Comparison of ENCODE assay signal across 11 mouse cellular contexts in the genomic region with DNA sequence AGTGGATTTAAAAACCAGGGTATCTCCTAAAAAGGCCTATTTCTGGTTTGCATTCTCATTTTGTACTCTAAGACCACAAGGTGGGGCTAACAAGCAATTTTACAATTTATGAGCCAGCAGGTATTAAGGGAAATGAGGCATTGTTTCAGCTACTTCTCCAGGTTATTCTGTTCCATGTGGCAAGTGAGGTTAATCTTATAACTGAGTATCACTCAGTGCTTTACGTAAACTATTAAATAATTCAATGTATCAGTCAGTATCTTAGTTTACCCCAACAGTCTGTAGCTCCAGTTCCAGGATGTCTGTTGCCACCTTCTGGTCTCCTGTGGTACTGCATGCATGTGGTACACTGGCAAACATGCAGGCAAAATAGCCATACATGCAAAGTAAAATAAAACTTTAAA. TPM values are rescaled to one million over a fixed set of nuclear protein-coding genes. Genes with fewer than 3 reads are reported as not detected.
DNase-seq lines count a peak whose midpoint lies in the region; TF ChIP-seq lines count a peak whose summit lies in the region.
"Not testable (repeated sequence)": the region's sequence is repeated elsewhere in the genome, so short reads cannot be mapped to it uniquely, and the experiment has no call there.
"Had no signal": no experiment of that assay in that cellular context is flagged by ENCODE, and none has a peak within 500 bp of the region (broad histone marks: within the 10 kb centered on the region; RNA-seq: fewer than 3 reads in every experiment).

No protein-coding gene starts in this region.

- H3K27me3 ChIP-seq in splenic B cell, adult 2 months (ENCODE audit: control insufficient read depth, insufficient read depth, low read length, poor library complexity, severe bottlenecking), result not testable (repeated sequence)

- intact Hi-C loops in left cerebral cortex, postnatal 14 days (cut with DNase I), result not testable (repeated sequence)

- not testable (repeated sequence) for TF ChIP-seq POLR2A in cortical plate, adult 2 months (IDR thresholded peaks at IDR 0.05; ENCODE audit: extremely low read depth, insufficient read depth, low read length)

- not testable (repeated sequence) for H3K27ac ChIP-seq in cortical plate, adult 2 months (ENCODE audit: insufficient read depth, low read length)

- peak; percentile 43 for DNase-seq in CD4-positive, CD25-positive, alpha-beta regulatory T cell, adult 2 months (ENCODE audit: low read depth, low spot score)
- DNase-seq in adrenal gland, postnatal 10 days, result peak; percentile 32
- DNase-seq in heart, adult 18-20 months, result peak; percentile 14 to 55
- peak; percentile 46 for DNase-seq in kidney, adult 18-20 months
- peak; percentile 45 to 57 for DNase-seq in left cerebral cortex, postnatal 14 days (ENCODE audit: low spot score in 2 of 2)
- DNase-seq in mesoderm, embryonic 11.5 days (ENCODE audit: low read depth, low spot score), result peak; percentile 18
- peak; percentile 43 for DNase-seq in splenic B cell, adult 2 months (ENCODE audit: low read depth, low spot score)

- not testable (repeated sequence) for H3K4me3 ChIP-seq in cortical plate, adult 2 months (ENCODE audit: insufficient read depth, low read length)

- H3K4me1 ChIP-seq in cortical plate, adult 2 months (ENCODE audit: control insufficient read depth, insufficient read depth, low read length), result not testable (repeated sequence)

- H3K36me3 ChIP-seq in splenic B cell, adult 2 months (ENCODE audit: control insufficient read depth, insufficient read depth, low read length, poor library complexity, severe bottlenecking), result not testable (repeated sequence)

- TF ChIP-seq CTCF in cortical plate, adult 2 months (IDR thresholded peaks at IDR 0.05; ENCODE audit: extremely low read depth, insufficient read depth, low read length), result peak; percentile 34; the same call in 1 of the 2 replicates

RNA-seq across cellular contexts. Expression of a gene that starts 13.8 kb away (rescaled TPM):
- total RNA-seq in adrenal gland, postnatal 10 days (2021), result not detected
- not detected in 2 replicates for polyA plus RNA-seq in cortical plate, adult 2 months (2012; rRNA removed)
- total RNA-seq in heart, adult 18-20 months (2021), result not detected
- total RNA-seq in left cerebral cortex, postnatal 14 days (2021), result not detected
- polyA plus RNA-seq: forebrain, embryonic 11.5 days; heart, embryonic 15.5 days; liver, embryonic 11.5 days had no signal

RNA-seq across cellular contexts. Expression of a gene that starts 25.5 kb away (rescaled TPM):
- not detected for total RNA-seq in adrenal gland, postnatal 10 days (2021)
- polyA plus RNA-seq in cortical plate, adult 2 months (2012; rRNA removed), result not detected in 2 replicates
- not detected for total RNA-seq in heart, adult 18-20 months (2021)
- not detected for total RNA-seq in left cerebral cortex, postnatal 14 days (2021)
- polyA plus RNA-seq: forebrain, embryonic 11.5 days; heart, embryonic 15.5 days; liver, embryonic 11.5 days had no signal

RNA-seq across cellular contexts. Expression of a gene that starts 50.4 kb away (rescaled TPM):
- total RNA-seq in adrenal gland, postnatal 10 days (2021), result 10 to 100 TPM; 43.1 to 49.5 TPM
- 18.6 and 19.2 TPM in 2 replicates for polyA plus RNA-seq in cortical plate, adult 2 months (2012; rRNA removed)
- total RNA-seq in heart, adult 18-20 months (2021), result 10 to 100 TPM; 17.8 to 18.5 TPM
- 10 to 100 TPM; 20.8 to 25.0 TPM for total RNA-seq in left cerebral cortex, postnatal 14 days (2021)
